Mouse (Mus musculus) lung, postnatal 14 days (tissue): ENCODE measurements around the gene Hnrnpul1.
"Not testable (repeated sequence)": the region's sequence is repeated elsewhere in the genome, so short reads cannot be mapped to it uniquely, and the experiment has no call there.

Source experiments
- DNase-seq: peaks from one replicate; pipeline ENCODE4 v3.0.0; 2021

The Hnrnpul1 gene

GRCm38 (mm10) chr7:25754738-25755467 lies at the start of gene Hnrnpul1:
Gene Hnrnpul1 (minus strand): TSS chr7:25754757.
- DNase-seq: peak; percentile 100

- DNase-seq: no peak
These were observed 48.9 kb upstream of the Hnrnpul1 start for GRCm38 (mm10) chr7:25803460-25803859.

DNA sequence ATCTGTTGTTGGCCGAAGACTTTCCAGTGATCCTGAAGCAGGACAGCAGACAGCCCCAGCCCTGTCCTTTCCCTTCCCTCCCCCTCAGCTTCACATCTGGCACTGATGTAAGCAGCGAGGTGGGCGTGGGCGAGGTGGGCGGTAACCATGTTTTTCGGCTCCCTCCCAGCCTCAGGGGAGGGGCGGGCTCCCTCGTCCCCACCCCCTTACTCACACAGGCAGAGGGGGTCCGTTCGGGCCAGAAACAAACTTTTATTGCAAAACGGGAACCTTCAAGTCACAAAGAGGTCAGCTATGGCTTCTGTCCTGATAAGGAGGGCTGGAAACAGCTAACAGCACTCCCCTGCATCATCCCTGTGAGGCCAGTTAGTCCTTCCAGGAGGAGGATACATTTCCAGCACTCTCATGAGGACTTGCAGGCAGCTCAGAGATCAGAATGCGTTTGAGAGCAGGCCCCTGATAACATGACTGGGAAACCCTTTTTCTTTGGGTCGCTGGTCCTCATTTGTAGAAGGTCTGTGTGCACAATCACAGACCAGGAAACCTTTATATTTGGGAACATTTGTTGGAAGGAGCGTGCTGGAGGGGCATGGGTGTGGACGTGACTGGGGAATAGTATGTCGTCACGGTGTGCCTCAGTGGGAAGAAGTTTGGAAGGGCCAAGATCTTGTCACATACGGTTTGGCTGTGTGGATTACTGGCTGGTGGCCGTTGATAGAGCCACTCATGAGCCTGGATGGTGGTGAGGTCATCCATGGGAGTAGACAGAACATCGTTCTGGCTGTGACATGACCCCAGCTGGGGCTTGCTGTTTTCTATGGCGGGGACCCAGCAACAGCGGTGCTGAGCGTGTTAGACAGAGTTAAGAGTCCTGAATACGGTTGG lies 47.9 kb upstream of the Hnrnpul1 start:
- DNase-seq: peak; percentile 76

GRCm38 (mm10) chr7:25801031-25801430 lies 46.5 kb upstream of the Hnrnpul1 start:
- DNase-seq: no peak

DNA sequence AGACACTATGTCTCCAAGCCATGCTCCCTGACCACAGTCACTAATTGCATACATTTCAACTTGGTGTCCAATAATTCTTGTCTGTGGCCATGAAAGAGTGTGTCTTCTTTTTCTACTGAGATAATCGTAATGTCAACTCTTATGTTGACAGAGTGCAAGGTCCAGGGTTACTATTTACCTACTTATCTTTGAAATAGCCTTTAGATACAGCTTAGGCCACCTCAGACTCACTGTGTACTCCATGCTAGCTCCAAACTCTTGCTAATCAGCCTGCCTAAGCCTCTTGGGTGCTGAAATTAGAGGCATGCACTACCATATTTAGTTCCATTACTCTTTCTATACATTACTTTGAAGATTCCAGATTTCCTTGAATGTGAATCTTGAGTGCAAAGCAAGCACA lies 44.8 kb upstream of the Hnrnpul1 start:
- no peak for DNase-seq

- DNase-seq: no peak
These were observed 44.0 kb upstream of the Hnrnpul1 start for GRCm38 (mm10) chr7:25798540-25798939.

GRCm38 (mm10) chr7:25794775-25795174 lies 40.2 kb upstream of the Hnrnpul1 start:
- DNase-seq: no peak

GRCm38 (mm10) chr7:25793679-25794078 lies 39.1 kb upstream of the Hnrnpul1 start:
- DNase-seq: peak; percentile 65

DNA sequence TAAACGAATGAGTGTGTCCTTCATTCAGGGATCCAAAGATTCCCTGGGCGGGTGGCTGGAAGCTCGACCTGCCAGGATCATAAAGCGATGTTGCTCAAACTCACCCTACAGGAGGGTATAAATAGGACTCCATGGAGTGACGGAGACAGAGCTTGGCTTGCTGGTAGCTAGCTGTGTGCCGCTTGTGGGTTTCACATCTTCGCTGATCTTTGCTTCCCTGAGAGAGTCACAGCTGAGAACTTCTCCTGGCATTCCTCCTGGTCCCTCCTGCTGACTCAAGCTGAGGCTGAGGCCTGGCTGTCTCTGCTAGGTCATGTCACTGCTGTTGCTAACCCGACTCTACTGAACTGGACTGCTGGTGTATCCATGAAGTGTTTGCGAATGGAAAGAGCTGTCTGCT lies 38.4 kb upstream of the Hnrnpul1 start:
- not testable (repeated sequence) for DNase-seq

- DNase-seq: peak; percentile 54
These were observed 36.1 kb upstream of the Hnrnpul1 start for GRCm38 (mm10) chr7:25790615-25791014.

DNA sequence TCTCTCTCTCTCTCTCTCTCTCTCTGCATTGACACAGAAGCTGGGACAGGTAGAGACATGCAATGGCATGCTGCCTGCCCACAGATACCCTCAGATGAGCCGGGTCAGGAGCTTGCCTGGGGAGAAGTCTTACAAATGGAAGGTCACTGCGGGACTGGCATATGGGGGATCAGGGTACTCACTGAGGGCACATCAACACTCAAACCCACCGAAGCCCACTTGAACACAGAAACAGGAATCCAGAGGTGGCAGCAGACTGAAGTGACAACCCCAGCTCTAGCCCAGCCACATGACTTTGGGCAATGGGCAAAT lies 34.5 kb upstream of the Hnrnpul1 start:
- no peak for DNase-seq

DNA sequence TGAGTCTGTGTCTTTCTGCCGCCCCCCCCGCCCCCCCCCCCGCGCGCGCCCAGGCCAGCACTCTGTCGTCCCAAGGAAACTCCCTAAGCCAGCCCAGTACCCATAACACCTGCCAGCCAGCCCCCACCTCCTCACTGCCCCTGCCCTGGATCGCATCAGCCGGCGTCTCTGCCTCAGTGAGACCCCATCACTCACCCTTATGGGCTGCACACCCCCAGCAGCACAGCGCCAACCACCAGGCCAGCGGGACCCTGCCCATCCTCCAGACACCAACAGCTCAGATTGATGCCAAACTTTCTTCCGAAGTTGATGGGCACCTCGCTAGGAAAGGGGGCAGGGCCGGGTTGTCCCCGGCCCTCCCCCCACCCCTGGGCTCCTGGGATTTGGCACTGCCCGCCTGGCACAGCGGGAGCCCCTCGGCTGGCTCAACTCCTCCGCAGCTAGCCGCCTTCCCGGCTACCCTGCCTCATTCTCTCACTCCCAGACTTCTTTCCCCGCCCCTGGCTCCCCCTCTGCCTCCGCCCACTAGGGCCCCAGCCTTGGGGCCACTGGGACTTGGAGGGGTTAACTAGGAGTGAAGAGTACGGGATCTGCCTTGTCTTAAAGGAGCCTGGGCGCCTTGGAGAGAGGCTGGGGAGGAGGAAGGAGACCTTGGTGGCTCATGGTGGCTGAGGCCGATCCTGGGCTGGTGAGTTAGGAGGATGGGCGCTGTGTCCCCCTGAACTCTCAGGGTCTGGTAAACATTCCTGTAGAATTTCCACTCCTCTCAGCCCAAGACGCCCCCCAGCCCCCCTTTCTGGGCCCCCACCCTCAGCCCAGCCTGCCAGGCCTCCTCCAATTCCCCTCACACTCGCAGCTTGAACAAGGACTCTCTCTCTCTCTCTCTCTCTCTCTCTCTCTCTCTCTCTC lies 33.9 kb upstream of the Hnrnpul1 start, which contains the start of gene Axl:
Gene Axl (minus strand): TSS at position 486 of the 909 bp plus-strand sequence.
- DNase-seq: peak; percentile 63

GRCm38 (mm10) chr7:25787456-25788219 lies 33.1 kb upstream of the Hnrnpul1 start:
- peak; percentile 27 for DNase-seq

DNA sequence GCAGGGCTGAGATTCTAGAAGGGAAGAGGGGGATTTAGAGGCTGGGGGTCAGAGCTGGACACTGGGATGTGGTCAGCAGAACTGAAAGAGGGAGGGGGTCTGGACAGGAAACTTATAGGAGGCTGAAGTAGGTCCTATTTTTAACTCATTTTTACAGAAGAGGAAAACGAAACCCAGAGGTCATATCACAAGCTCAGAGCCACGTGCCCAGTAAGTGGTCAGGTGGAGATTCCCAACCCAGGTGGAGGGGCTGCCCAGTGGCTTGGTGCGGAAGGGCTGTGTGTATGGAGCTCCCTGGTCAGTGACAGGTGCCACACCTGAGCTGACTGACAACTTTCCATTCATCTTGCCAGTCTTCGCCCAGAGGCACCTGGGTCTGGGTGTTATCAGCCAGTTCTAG lies 32.4 kb upstream of the Hnrnpul1 start:
- DNase-seq: no peak

GRCm38 (mm10) chr7:25785752-25786151 lies 31.2 kb upstream of the Hnrnpul1 start:
- DNase-seq: no peak

- no peak for DNase-seq
These were observed 30.3 kb upstream of the Hnrnpul1 start for GRCm38 (mm10) chr7:25784808-25785207.

GRCm38 (mm10) chr7:25783746-25784145 lies 29.2 kb upstream of the Hnrnpul1 start:
- DNase-seq: no peak

GRCm38 (mm10) chr7:25782744-25783143 lies 28.2 kb upstream of the Hnrnpul1 start:
- no peak for DNase-seq

DNA sequence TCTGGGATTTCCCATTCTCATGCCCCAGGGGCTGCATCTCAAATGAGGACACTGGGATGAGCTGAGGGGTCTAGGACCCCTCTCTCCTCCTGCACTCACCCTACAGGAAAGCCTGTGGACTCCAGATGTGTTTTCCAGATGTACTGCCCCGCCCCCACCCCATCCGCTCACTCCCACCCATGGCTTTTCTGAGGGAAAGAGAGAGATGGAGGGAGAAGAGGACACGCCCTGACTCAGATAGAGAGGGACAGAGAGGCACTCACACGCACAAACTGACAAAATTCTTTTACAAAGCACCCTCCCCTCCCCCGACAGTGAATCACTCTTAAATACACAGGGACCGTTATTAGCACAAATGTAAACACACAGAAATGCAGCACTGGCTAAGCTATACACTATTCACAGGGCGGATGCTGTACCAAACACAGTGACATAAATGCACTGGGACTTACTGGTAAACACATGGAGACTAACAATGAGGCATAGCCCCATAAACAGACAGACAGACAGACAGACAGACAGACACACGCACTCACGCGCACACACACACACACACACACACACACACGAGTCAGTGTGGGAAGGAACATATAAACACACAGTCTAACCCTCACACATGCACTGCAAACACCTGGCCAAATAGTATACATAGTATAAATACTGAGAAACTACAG lies 27.5 kb upstream of the Hnrnpul1 start:
- peak; percentile 38 for DNase-seq

- peak; percentile 45 for DNase-seq
These were observed 26.9 kb upstream of the Hnrnpul1 start for GRCm38 (mm10) chr7:25781321-25781936.

GRCm38 (mm10) chr7:25780753-25781152 lies 26.2 kb upstream of the Hnrnpul1 start:
- DNase-seq: no peak
